In genomic region chr5:147189836-147190602, GRCm38 (mm10) we compare ENCODE assay signal across 15 mouse cellular contexts. TPM values are rescaled to one million over a fixed set of nuclear protein-coding genes. Genes with fewer than 3 reads are reported as not detected.
DNase-seq lines count a peak whose midpoint lies in the region; ATAC-seq lines count a peak whose summit lies in the region.
"Had no signal": no experiment of that assay in that cellular context is flagged by ENCODE, and none has a peak within 500 bp of the region (broad histone marks: within the 10 kb centered on the region; RNA-seq: fewer than 3 reads in every experiment).

No protein-coding gene starts in this region.

- under 1% methylated on average over 46 of the region's 46 CpGs for WGBS in forebrain, embryonic 13.5 days
- WGBS in midbrain, embryonic 10.5 days: under 1% methylated on average over 46 of the region's 46 CpGs

- H3K4me1 ChIP-seq in forebrain, embryonic 13.5 days: peaks cover 36% of the 10 kb centered on the region
- H3K4me1 ChIP-seq in midbrain, embryonic 10.5 days: peaks cover 48% of the 10 kb centered on the region

- no peak for ATAC-seq in forebrain, embryonic 13.5 days

- DNase-seq in right cerebral cortex, postnatal 4 days: peak; percentile 11
- DNase-seq in right cerebral cortex, postnatal 36 days (ENCODE audit: low spot score in 2 of 2): no peak
- DNase-seq in midbrain, embryonic 10.5 days (ENCODE audit: low spot score): peak; percentile 49
- DNase-seq in left cerebral cortex, postnatal 25 days (ENCODE audit: low spot score in 2 of 2): no peak
- no peak for DNase-seq in ovary, postnatal 10 days (ENCODE audit: low spot score)
- DNase-seq in kidney, postnatal 14 days: no peak
- no peak for DNase-seq in spleen, postnatal 10 days (ENCODE audit: low spot score in 2 of 2)
- DNase-seq: kidney, postnatal 10 days had no signal

- H3K27ac ChIP-seq in forebrain, embryonic 13.5 days: no peak overlapping the region
- no peak overlapping the region for H3K27ac ChIP-seq in midbrain, embryonic 10.5 days (replicated peaks)
- H3K27ac ChIP-seq: liver, embryonic 15.5 days; stomach, embryonic 15.5 days had no signal

- H3K9me3 ChIP-seq in forebrain, embryonic 13.5 days (replicated peaks): no peaks in the 10 kb centered on the region
- no peaks in the 10 kb centered on the region for H3K9me3 ChIP-seq in midbrain, embryonic 10.5 days (replicated peaks)
- H3K9me3 ChIP-seq: liver, embryonic 15.5 days; stomach, embryonic 15.5 days had no signal

- H3K4me2 ChIP-seq in forebrain, embryonic 13.5 days: peak overlapping the region; percentile 30
- H3K4me2 ChIP-seq: liver, embryonic 15.5 days; stomach, embryonic 15.5 days had no signal

- no peak overlapping the region for H3K9ac ChIP-seq in forebrain, embryonic 13.5 days
- H3K9ac ChIP-seq: liver, embryonic 15.5 days; stomach, embryonic 15.5 days had no signal

- H3K4me3 ChIP-seq in forebrain, embryonic 13.5 days: peak overlapping the region; percentile 19
- peak overlapping the region; percentile 54 for H3K4me3 ChIP-seq in midbrain, embryonic 10.5 days
- H3K4me3 ChIP-seq: liver, embryonic 15.5 days; stomach, embryonic 15.5 days had no signal

- H3K27me3 ChIP-seq in forebrain, embryonic 13.5 days: peaks cover 97% of the 10 kb centered on the region
- H3K27me3 ChIP-seq in midbrain, embryonic 10.5 days (ENCODE audit: low read depth, poor library complexity, severe bottlenecking): peaks cover 99% of the 10 kb centered on the region

- intact Hi-C loops in left cerebral cortex, postnatal 25 days (cut with DNase I): loop anchor here (2.0 to 5.0 kb wide), 2 partner anchors 109 to 532 kb away; no protein-coding TSS in a partner anchor

- no peaks in the 10 kb centered on the region for H3K36me3 ChIP-seq in forebrain, embryonic 13.5 days (ENCODE audit: poor library complexity, severe bottlenecking)
- no peaks in the 10 kb centered on the region for H3K36me3 ChIP-seq in midbrain, embryonic 10.5 days
- H3K36me3 ChIP-seq: liver, embryonic 15.5 days; stomach, embryonic 15.5 days had no signal

RNA-seq across cellular contexts. Expression of gene Gsx1, which starts 1.5 kb away (rescaled TPM):
- 4.0 and 4.7 TPM in 2 replicates for polyA plus RNA-seq in forebrain, embryonic 13.5 days (2015; fragmentation: Nextera tagmentation; extraction: Ambion mirVana)
- polyA plus RNA-seq in midbrain, embryonic 10.5 days (2016; fragmentation: Nextera tagmentation; extraction: Ambion mirVana): 7.0 and 11.1 TPM in 2 replicates
- under 1 TPM; 0.48 to 0.60 TPM for total RNA-seq in left cerebral cortex, postnatal 25 days (2021)
- total RNA-seq: CH12.LX; heart, postnatal 25 days; megakaryocyte progenitor cell, adult 5-6 weeks had no signal
- polyA plus RNA-seq: gonadal fat pad, adult 2 months; liver, embryonic 15.5 days; stomach, embryonic 15.5 days had no signal

Comparison
In these comparisons a context has a peak if more than half of its experiments do, and no peak if none do; other contexts are left out.
1. DNase-seq: peak in right cerebral cortex, postnatal 4 days (single experiment) and midbrain, embryonic 10.5 days (single experiment); none in right cerebral cortex, postnatal 36 days (0 of 2), left cerebral cortex, postnatal 25 days (0 of 2), ovary, postnatal 10 days (single experiment), kidney, postnatal 14 days (single experiment) and spleen, postnatal 10 days (0 of 2).